Mouse (Mus musculus) spleen, adult 2 months (tissue): ENCODE data around the gene Dnajc5. TPM values are rescaled to one million over a fixed set of nuclear protein-coding genes. Genes with fewer than 3 reads are reported as not detected.

Experiments
- DNase-seq, 2 experiments: peaks; one replicate each; pipeline versions ENCODE4 v3.0.0 to v3.0.0-alpha.2; 2012 to 2021; ENCODE audit warnings: low spot score in 2 of 2, low read depth in 1 of 2
- H3K27ac ChIP-seq: fragments of 200-500 bp; 2 replicates; pipeline ENCODE4 v1.5.1; 2012; ENCODE audit warnings: low read length, inconsistent platforms; ENCODE audit not compliant: insufficient read depth
- H3K27me3 ChIP-seq: fragments of 200-500 bp; 2 replicates; pipeline ENCODE4 v1.6.1; 2012; ENCODE audit warnings: mild to moderate bottlenecking, moderate library complexity, low read length, inconsistent platforms; ENCODE audit not compliant: control insufficient read depth, insufficient read depth
- H3K36me3 ChIP-seq: fragments of 200-500 bp; 2 replicates; pipeline ENCODE4 v1.6.1; 2012; ENCODE audit warnings: mild to moderate bottlenecking, low read length, inconsistent platforms; ENCODE audit not compliant: control insufficient read depth, insufficient read depth
- H3K4me1 ChIP-seq: fragments of 200-500 bp; 2 replicates; pipeline ENCODE4 v1.6.1; 2011; ENCODE audit warnings: inconsistent platforms; ENCODE audit not compliant: control insufficient read depth, insufficient read depth, insufficient read length
- H3K4me3 ChIP-seq: fragments of 200-500 bp; 2 replicates; pipeline ENCODE4 v1.5.1; 2011; ENCODE audit warnings: mild to moderate bottlenecking, inconsistent platforms; ENCODE audit not compliant: insufficient read depth, insufficient read length; ENCODE audit errors: extremely low read depth
- CTCF ChIP-seq: fragments of 200-500 bp; IDR thresholded peaks from 2 replicates; pipeline ENCODE4 v1.5.1; 2011; ENCODE audit warnings: mild to moderate bottlenecking, inconsistent platforms; ENCODE audit not compliant: insufficient read depth, insufficient read length, insufficient replicate concordance; ENCODE audit errors: extremely low read depth
- POLR2A ChIP-seq: fragments of 200-500 bp; IDR thresholded peaks from 2 replicates; pipeline ENCODE4 v1.6.1; 2011; ENCODE audit warnings: low read depth, low read length, inconsistent platforms
- WGBS: fragments of 180-500 bp; shearing (Covaris S2); methylation state at CpG from one replicate; pipeline ENCODE4 v1.1.7; 2018; 5-methylcytosine and 5-hydroxymethylcytosine counted together
- polyA plus RNA-seq: library from polyadenylated mRNA; depleted of rRNA; stranded (reverse); fragments of >200 nt; gene quantifications from 2 replicates; pipeline ENCODE4 v1.2.3, GENCODE M21; 2012

Dnajc5 gene
- polyA plus RNA-seq, 1 experiment, result 54.4 TPM

GRCm38 (mm10) chr2:181496281-181496680, 24.0 kb upstream of the Dnajc5 start:
- WGBS, result 4% methylated on average over 8 of the region's 8 CpGs
- peaks cover 5% of the 10 kb centered on the region; the same call in 1 of the 2 replicates for H3K36me3 ChIP-seq
- no peaks in the 10 kb centered on the region for H3K27me3 ChIP-seq
- peak overlapping the region; percentile 61 for H3K4me3 ChIP-seq
- peaks cover 17% of the 10 kb centered on the region for H3K4me1 ChIP-seq
- H3K27ac ChIP-seq, result peak overlapping the region; percentile 74
- peak; percentile 62 to 65 for DNase-seq
- TF ChIP-seq POLR2A (no peak), CTCF (peak; percentile 54; the same call in 1 of the 2 replicates)

GRCm38 (mm10) chr2:181496831-181497547, 23.3 kb upstream of the Dnajc5 start, which contains the start of gene Tpd52l2:
Gene Tpd52l2, plus strand, starts transcription at chr2:181497142.
- 0 out of 2 replicates have a peak, but pooled peaks have one; percentile 16 for TF ChIP-seq POLR2A
- TF ChIP-seq CTCF, result no peak
- peak; percentile 90 to 95 for DNase-seq
- H3K27ac ChIP-seq, result peak within 1 kb of the TSS; percentile 89
- H3K4me3 ChIP-seq, result peak within 1 kb of the TSS; percentile 84
- H3K4me1 ChIP-seq, result peaks cover 15% of the 10 kb centered on the region
- WGBS, result under 1% methylated on average over 46 of the region's 46 CpGs
- no peaks in the 10 kb centered on the region for H3K27me3 ChIP-seq
- H3K36me3 ChIP-seq, result peaks cover 8% of the 10 kb centered on the region

- Histone ChIP-seq H3K27ac (peak overlapping the region; percentile 89), H3K27me3 (no peaks in the 10 kb centered on the region), H3K4me1 (peaks cover 15% of the 10 kb centered on the region), H3K36me3 (peaks cover 9% of the 10 kb centered on the region), H3K4me3 (peak overlapping the region; percentile 84)
- DNase-seq, result peak in 1 of 2 experiments; percentile 31
- TF ChIP-seq POLR2A, result no peak
- TF ChIP-seq CTCF, result no peak
- WGBS, result 1% methylated on average over 12 of the region's 12 CpGs
Measured at GRCm38 (mm10) chr2:181497548-181497875, 22.8 kb upstream of the Dnajc5 start.

GRCm38 (mm10) chr2:181498644-181499043, 21.6 kb upstream of the Dnajc5 start:
- Histone ChIP-seq H3K27me3 (no peaks in the 10 kb centered on the region), H3K27ac (no peak overlapping the region), H3K4me3 (no peak overlapping the region), H3K4me1 (peaks cover 6% of the 10 kb centered on the region), H3K36me3 (peaks cover 16% of the 10 kb centered on the region)
- no peak for DNase-seq
- WGBS, result 63% methylated on average over 4 of the region's 4 CpGs
- TF ChIP-seq POLR2A (no peak), CTCF (no peak)

GRCm38 (mm10) chr2:181509191-181509590, 11.1 kb upstream of the Dnajc5 start:
- Histone ChIP-seq H3K4me3 (no peak overlapping the region), H3K36me3 (peaks cover 33% of the 10 kb centered on the region), H3K27me3 (no peaks in the 10 kb centered on the region), H3K27ac (no peak overlapping the region), H3K4me1 (no peaks in the 10 kb centered on the region)
- whole genome bisulfite sequencing, result 93% methylated on average over 2 of the region's 2 CpGs
- TF ChIP-seq POLR2A (no peak), CTCF (no peak)
- no peak for DNase-seq

GRCm38 (mm10) chr2:181511231-181511630, 9.1 kb upstream of the Dnajc5 start:
- Histone ChIP-seq H3K4me1 (no peaks in the 10 kb centered on the region), H3K27ac (no peak overlapping the region), H3K27me3 (no peaks in the 10 kb centered on the region), H3K36me3 (peaks cover 40% of the 10 kb centered on the region), H3K4me3 (no peak overlapping the region)
- DNase-seq, result no peak
- WGBS, result 96% methylated on average over 8 of the region's 8 CpGs
- no peak for TF ChIP-seq POLR2A
- TF ChIP-seq CTCF, result no peak

- 88% methylated on average over 3 of the region's 3 CpGs for WGBS
- no peak overlapping the region for H3K27ac ChIP-seq
- H3K27me3 ChIP-seq, result no peaks in the 10 kb centered on the region
- TF ChIP-seq CTCF (no peak), POLR2A (no peak)
- DNase-seq, result no peak
- peaks cover 8% of the 10 kb centered on the region for H3K36me3 ChIP-seq
- H3K4me1 ChIP-seq, result peaks cover 5% of the 10 kb centered on the region
- H3K4me3 ChIP-seq, result no peak overlapping the region
Measured at GRCm38 (mm10) chr2:181519201-181519600, 1.1 kb upstream of the Dnajc5 start.

- WGBS, result under 1% methylated on average over 17 of the region's 17 CpGs
- H3K36me3 ChIP-seq, result peaks cover 2% of the 10 kb centered on the region; the same call in 1 of the 2 replicates
- H3K27me3 ChIP-seq, result no peaks in the 10 kb centered on the region
- peak overlapping the region; percentile 98 for H3K4me3 ChIP-seq
- H3K4me1 ChIP-seq, result peaks cover 5% of the 10 kb centered on the region
- no peak for DNase-seq
- peak overlapping the region; percentile 99 for H3K27ac ChIP-seq
- TF ChIP-seq POLR2A (no peak), CTCF (no peak)
Measured at GRCm38 (mm10) chr2:181520936-181521227, 597 bp downstream of the Dnajc5 start.
